Mouse (Mus musculus) stomach, embryonic 16.5 days (tissue): ENCODE measurements around the gene Soat1. TPM values are rescaled to one million over a fixed set of nuclear protein-coding genes. Genes with fewer than 3 reads are reported as not detected.
"Not testable (repeated sequence)": the region's sequence is repeated elsewhere in the genome, so short reads cannot be mapped to it uniquely, and the experiment has no call there.

Experiments used
- ATAC-seq: fragments of 200-750 bp; cut with Nextera tagmentation; 2 replicates; pipeline ENCODE4 v1.8.0; 2017; ENCODE audit warnings: moderate number of reproducible peaks, moderate TSS enrichment; ENCODE audit not compliant: insufficient read depth, low FRiP score
- H3K27ac ChIP-seq: fragments of 300-500 bp; sonication (generic); 2 replicates; pipeline ENCODE4 v1.5.1; 2014; ENCODE audit warnings: low read length
- H3K27me3 ChIP-seq: fragments of 300-500 bp; sonication (generic); 2 replicates; pipeline ENCODE4 v1.6.1; 2014; ENCODE audit warnings: low read length, control low read depth, mixed read lengths; ENCODE audit not compliant: control insufficient read depth, insufficient read depth
- H3K36me3 ChIP-seq: fragments of 300-500 bp; sonication (generic); 2 replicates; pipeline ENCODE4 v1.6.1; 2014; ENCODE audit warnings: low read length; ENCODE audit not compliant: control insufficient read depth, insufficient read depth
- H3K4me1 ChIP-seq: fragments of 300-500 bp; sonication (generic); 2 replicates; pipeline ENCODE4 v1.6.1; 2014; ENCODE audit warnings: low read length, control low read depth, mixed read lengths; ENCODE audit not compliant: control insufficient read depth, insufficient read depth
- H3K4me2 ChIP-seq: fragments of 300-500 bp; sonication (generic); 2 replicates; pipeline ENCODE4 v1.6.1; 2014; ENCODE audit warnings: low read depth, low read length, mixed read lengths
- H3K4me3 ChIP-seq: fragments of 300-500 bp; sonication (generic); replicated peaks from 2 replicates; pipeline ENCODE4 v1.5.1; 2014; ENCODE audit warnings: mild to moderate bottlenecking, low read length
- H3K9ac ChIP-seq: fragments of 300-500 bp; sonication (generic); 2 replicates; pipeline ENCODE4 v1.6.1; 2014; ENCODE audit warnings: low read length
- H3K9me3 ChIP-seq: fragments of 300-500 bp; sonication (generic); replicated peaks from 2 replicates; pipeline ENCODE4 v1.6.1; 2016; ENCODE audit warnings: low read length, control low read depth; ENCODE audit not compliant: control insufficient read depth
- WGBS: fragments of 180-500 bp; shearing (Covaris S2); extraction: QIAGEN DNeasy Blood & Tissue Kit; methylation state at CpG from one replicate; pipeline ENCODE4 v1.1.7; 2014; 5-methylcytosine and 5-hydroxymethylcytosine counted together
- polyA plus RNA-seq: library from polyadenylated mRNA; unstranded; fragments of >200 nt; fragmentation: Nextera tagmentation; extraction: Ambion mirVana; gene quantifications from 2 replicates; pipeline ENCODE4 v1.2.1, GENCODE M21; 2015

The Soat1 gene
- 44.7 and 46.8 TPM in 2 replicates for polyA plus RNA-seq

DNA sequence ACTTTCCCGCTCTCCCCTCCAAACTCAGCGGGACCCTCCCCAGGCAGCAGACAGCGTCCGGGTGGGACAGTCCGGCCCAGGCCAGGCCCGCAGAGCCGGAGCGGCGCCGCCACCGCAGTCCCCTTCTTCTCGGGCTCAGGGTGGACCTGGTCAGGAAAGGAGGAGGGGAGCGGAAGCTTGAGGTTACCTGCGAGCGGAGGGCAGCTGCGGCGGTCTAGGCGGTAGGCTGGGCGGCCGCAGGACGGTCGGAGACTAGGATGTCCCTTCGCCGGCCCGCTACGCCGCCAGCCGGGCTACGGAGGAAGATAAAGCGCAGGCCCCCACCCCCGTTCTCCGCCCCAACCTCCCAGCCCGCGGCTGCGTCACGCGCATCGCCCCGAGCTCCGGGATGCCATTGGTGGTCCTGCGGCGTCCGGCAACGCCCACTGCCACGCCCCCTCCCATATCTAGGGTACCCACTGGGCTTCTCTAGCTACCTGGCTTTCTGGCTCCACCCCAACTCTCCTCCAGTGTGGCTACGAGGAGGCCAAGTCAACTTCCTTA, at the start of gene Soat1:
Gene Soat1, minus strand, starts transcription at position 371 of the 543 bp plus-strand sequence.
- ATAC-seq, result peak; percentile 94
- H3K4me1 ChIP-seq, result peaks cover 15% of the 10 kb centered on the region
- H3K9ac ChIP-seq, result peak within 1 kb of the TSS; percentile 87
- H3K27ac ChIP-seq, result peak within 1 kb of the TSS; percentile 77
- H3K4me2 ChIP-seq, result peak within 1 kb of the TSS; percentile 70
- H3K36me3 ChIP-seq, result peaks cover 6% of the 10 kb centered on the region; the same call in 1 of the 2 replicates
- WGBS, result under 1% methylated on average over 43 of the region's 46 CpGs
- H3K9me3 ChIP-seq, result peaks cover 5% of the 10 kb centered on the region; the same call in 1 of the 2 replicates
- peak within 1 kb of the TSS; percentile 79 for H3K4me3 ChIP-seq
- no peaks in the 10 kb centered on the region for H3K27me3 ChIP-seq

DNA sequence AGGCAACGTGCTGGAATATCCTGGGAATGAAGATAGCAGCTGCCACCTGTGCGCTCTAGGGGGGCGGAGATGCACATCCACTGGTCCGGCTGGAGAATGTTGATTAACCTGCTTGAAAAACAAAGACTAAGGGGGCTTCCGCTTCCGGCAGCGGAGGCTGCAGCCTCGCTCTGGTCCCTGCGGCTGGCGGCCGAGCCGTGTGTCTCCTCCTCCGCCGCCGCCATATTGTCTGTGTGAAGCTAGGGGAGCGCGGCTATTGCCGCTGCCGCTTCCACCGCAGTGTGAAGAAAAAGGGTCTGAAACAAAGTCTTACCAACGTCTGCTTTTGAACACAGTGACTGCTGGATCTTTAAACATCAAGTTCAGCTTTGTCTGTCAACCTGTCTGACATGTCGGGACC, 49.7 kb upstream of the Soat1 start, which contains the start of gene Gm10031:
Gene Gm10031, plus strand, starts transcription at position 171 of the 400 bp plus-strand sequence.
- H3K36me3 ChIP-seq, H3K4me3 ChIP-seq, H3K4me2 ChIP-seq, H3K27me3 ChIP-seq, H3K9me3 ChIP-seq, H3K4me1 ChIP-seq, H3K27ac ChIP-seq, H3K9ac ChIP-seq: not testable (repeated sequence)
- peak; percentile 80 for ATAC-seq
- WGBS, result 87% methylated on average over 18 of the region's 22 CpGs

DNA sequence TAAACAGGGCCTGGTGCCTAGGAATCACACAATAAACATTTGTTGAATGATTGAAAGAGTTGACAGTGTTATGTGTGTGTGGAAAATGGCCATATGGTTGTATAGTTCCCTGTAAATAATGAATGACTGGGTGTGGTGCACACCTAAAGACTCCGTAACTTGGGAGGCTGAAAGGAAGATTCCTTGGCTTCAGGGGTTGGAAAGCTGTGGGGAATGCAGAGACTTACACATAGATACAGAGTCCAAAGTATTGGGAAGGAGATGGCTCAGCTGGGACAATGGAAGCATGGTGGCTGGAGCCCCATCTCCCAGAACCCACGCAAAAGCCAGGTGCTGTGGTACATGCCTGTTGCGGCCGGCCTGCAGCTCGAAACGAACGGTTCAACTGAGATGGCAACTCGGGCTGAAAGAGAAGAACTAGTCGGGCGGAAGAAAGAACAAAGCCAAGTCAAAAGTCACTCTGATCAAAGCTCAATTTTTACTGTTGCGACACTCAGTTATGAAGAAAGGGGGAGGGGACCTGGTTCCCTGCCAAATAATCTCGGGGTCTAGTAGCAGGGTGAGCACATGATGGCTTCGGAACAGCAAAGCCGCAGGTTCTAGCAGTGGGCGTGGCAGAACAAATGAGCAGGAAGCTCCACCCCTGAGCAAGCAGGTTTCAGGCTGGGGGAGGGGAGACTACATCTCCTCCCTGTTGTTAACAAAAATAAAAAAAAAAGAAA, 47.8 kb upstream of the Soat1 start:
- ATAC-seq, result no peak
- Histone ChIP-seq H3K4me2 (peak overlapping the region; percentile 3; the same call in 1 of the 2 replicates), H3K27ac (no peak overlapping the region)

DNA sequence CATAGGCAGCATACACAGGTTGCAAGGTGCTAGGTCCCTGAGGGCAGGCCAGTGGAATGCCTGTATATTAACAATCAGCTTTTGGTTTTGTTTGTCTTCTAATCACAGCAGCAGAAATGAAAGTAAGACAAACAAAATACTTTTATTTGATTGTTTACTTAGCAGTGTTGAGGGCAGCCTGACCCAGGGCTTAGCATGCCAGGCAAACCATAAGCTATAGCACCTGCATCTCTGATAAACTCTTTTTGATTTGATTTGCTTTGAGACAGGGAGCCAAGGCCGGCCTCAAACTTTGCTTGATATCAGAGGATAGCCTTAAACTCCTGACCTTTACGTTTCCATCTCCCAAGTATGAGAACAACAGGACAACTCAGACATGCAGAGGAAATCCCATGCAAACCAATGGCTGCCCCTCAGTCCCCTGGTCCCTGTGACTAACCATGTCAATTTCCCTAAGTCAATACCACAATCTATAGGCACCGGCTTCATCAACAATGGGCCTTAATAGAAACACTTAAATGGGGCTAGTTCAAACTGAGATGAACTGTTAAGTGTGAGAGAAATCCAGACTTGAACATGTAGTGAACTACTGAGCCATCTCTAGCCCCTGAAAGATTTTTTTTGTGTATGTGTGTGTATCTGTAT, 46.1 kb upstream of the Soat1 start:
- H3K27ac ChIP-seq, result no peak overlapping the region
- no peaks in the 10 kb centered on the region for H3K36me3 ChIP-seq
- no peaks in the 10 kb centered on the region for H3K9me3 ChIP-seq
- ATAC-seq, result peak; percentile 56; the same call in 1 of the 2 replicates
- no peaks in the 10 kb centered on the region; the same call in 1 of the 2 replicates for H3K4me1 ChIP-seq
- H3K27me3 ChIP-seq, result no peaks in the 10 kb centered on the region
- WGBS, result 59% methylated on average over 3 of the region's 3 CpGs
- H3K4me2 ChIP-seq, result no peak overlapping the region
- H3K4me3 ChIP-seq, result no peak overlapping the region
- no peak overlapping the region for H3K9ac ChIP-seq

More for the DNA sequence above, 47.8 kb upstream of the Soat1 start:
- 52% methylated on average over 15 of the region's 15 CpGs for WGBS
- Histone ChIP-seq H3K9ac (no peak overlapping the region), H3K4me3 (no peak overlapping the region), H3K4me1 (no peaks in the 10 kb centered on the region; the same call in 1 of the 2 replicates), H3K27me3 (no peaks in the 10 kb centered on the region), H3K36me3 (no peaks in the 10 kb centered on the region), H3K9me3 (no peaks in the 10 kb centered on the region)

DNA sequence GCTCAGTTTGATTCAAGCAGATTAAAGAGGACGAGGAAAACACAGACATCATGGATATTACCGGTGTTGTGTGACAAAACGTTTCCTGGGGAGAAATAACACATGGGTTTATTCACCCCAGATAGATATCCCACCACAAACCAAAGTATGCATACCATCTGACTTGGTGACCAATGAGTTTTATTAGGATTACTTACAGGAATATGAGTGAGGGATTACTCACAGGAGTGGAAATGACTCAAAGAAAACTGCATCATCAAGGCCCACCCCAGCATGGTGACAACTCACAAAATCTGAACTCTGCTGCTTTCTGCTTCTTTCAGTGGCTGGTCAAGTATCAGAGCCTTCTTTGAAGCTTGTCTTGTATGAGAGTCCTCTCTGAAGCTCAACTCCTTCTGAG, 33.6 kb upstream of the Soat1 start:
- no peaks in the 10 kb centered on the region for H3K4me1 ChIP-seq
- WGBS, result 83% methylated on average over 3 of the region's 3 CpGs
- no peak for ATAC-seq
- H3K9ac ChIP-seq, result no peak overlapping the region
- H3K9me3 ChIP-seq, result no peaks in the 10 kb centered on the region
- H3K27ac ChIP-seq, result no peak overlapping the region
- no peak overlapping the region for H3K4me2 ChIP-seq
- H3K4me3 ChIP-seq, result no peak overlapping the region
- no peaks in the 10 kb centered on the region for H3K36me3 ChIP-seq
- H3K27me3 ChIP-seq, result no peaks in the 10 kb centered on the region

DNA sequence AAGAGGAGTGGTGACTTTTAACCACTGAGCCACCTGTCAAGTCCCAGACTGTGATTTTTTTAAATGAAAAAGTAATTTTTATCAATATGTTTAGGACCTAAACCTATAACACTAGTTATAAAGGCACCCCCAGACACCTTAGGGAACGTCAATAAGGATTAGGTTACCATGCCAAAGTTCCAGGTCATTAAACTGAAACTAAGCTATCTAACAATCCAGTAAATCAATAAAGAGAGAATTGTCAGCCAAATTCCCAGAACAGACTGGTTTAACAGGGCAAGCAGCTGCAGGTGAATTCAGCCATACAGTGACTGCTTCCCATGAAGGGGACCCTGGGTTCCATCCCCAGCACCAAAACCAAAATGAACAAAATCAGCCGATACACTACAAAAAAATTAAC, 31.8 kb upstream of the Soat1 start:
- Histone ChIP-seq H3K36me3 (no peaks in the 10 kb centered on the region), H3K9ac (no peak overlapping the region), H3K9me3 (no peaks in the 10 kb centered on the region), H3K27me3 (no peaks in the 10 kb centered on the region), H3K27ac (no peak overlapping the region), H3K4me1 (no peaks in the 10 kb centered on the region), H3K4me2 (no peak overlapping the region), H3K4me3 (no peak overlapping the region)
- 79% methylated on average over 2 of the region's 2 CpGs for WGBS
- ATAC-seq, result no peak

DNA sequence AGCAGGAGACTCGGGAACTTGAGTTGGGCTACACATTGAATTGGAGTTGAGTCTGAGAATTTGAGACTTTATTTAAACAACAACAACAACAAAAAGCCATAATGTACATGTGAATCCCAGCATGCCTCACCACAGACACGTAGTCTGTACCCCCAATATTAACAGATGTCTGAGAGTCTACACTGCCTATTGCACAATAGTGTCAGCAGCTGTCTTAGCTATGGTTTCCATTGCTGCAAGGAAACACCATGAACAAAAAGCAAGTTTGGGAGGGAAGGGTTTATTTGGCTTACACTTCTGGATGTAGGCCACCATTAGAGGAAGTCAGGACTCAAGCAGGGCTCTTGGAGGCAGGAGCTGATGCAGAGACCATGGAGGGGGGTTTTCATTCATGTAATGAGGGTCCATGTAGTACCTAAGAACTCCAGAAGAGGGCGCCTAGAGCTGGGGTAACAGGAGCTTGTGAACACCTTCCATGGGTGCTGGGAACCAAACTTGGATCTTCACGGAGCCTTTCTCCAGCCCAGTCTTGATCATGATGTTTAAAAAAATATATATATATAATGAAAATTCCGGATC, 30.9 kb upstream of the Soat1 start:
- Histone ChIP-seq H3K4me2 (no peak overlapping the region), H3K4me1 (no peaks in the 10 kb centered on the region), H3K27ac (no peak overlapping the region), H3K27me3 (no peaks in the 10 kb centered on the region), H3K4me3 (no peak overlapping the region), H3K36me3 (no peaks in the 10 kb centered on the region), H3K9me3 (no peaks in the 10 kb centered on the region), H3K9ac (no peak overlapping the region)
- WGBS, result 73% methylated on average over 5 of the region's 5 CpGs
- ATAC-seq, result no peak

DNA sequence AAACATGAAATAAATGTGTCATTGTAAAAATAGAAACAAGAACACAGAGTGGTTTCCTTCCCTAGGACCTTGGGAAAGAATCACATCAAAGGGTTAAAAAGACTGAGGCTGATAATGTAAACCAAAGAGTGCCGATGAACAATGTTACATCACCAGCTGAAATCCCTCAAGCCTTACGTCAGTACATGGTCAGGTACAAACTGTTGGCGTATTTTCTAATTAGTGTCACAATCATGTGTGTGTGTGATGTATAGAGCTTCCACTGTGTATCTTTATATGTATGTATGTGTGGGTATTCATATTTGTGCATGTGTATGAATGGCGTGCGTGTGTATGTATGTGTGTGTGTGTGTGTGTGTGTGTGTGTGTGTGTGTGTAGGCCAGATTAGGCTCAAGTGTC, 22.8 kb upstream of the Soat1 start:
- Histone ChIP-seq H3K4me3 (no peak overlapping the region), H3K27ac (no peak overlapping the region), H3K4me1 (no peaks in the 10 kb centered on the region), H3K27me3 (no peaks in the 10 kb centered on the region), H3K4me2 (no peak overlapping the region), H3K36me3 (no peaks in the 10 kb centered on the region), H3K9ac (no peak overlapping the region), H3K9me3 (no peaks in the 10 kb centered on the region)
- ATAC-seq, result no peak
- WGBS, result 52% methylated on average over 5 of the region's 5 CpGs

DNA sequence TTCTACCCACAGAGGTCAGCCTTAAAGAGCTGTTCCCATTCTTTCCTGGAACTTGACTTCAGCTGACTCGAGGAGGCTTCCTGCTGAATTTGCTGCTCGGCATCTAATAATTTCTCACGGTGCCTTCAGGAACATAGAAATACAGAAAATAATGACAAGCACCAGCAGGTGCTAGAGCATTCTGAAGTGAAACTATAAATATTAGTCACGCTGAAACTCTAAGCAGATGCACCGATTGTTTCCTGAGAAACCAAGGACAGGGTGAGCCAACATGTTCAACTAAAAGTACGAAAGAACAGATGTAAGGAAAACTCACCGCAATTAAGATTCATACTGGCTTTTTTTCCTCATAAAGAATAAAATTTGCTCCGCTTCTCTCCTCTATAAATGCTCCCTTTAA, 20.9 kb upstream of the Soat1 start:
- Histone ChIP-seq H3K36me3 (no peaks in the 10 kb centered on the region), H3K9me3 (no peaks in the 10 kb centered on the region), H3K4me1 (no peaks in the 10 kb centered on the region), H3K27me3 (no peaks in the 10 kb centered on the region), H3K4me2 (no peak overlapping the region), H3K9ac (no peak overlapping the region), H3K27ac (no peak overlapping the region), H3K4me3 (no peak overlapping the region)
- ATAC-seq, result no peak
- 79% methylated on average over 8 of the region's 8 CpGs for WGBS
